Mouse (Mus musculus): ENCODE data around the gene Runx3. TPM values are rescaled to one million over a fixed set of nuclear protein-coding genes. Genes with fewer than 3 reads are reported as not detected.

Runx3 gene
- polyA plus RNA-seq, 1 experiment from 2014 or later: not detected

DNA sequence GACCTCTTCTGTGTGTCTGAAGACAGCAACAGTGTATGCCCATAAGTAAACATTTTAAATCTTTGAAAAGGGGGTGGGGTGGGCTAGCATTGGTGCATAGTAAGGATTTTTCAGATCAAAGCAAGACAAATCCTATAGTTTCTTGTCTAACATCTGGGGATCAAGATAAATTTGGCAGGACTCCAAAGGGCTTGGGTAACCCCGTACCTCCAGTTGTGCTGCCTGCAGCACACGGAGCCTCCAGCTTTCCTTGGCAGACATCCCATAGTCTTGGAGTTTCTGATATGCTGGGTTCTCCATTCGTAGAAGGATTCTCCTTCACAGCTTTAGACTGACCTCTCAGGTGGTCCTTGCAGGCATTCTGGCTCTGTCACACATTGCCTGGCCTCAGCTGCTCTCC is 27.6 kb upstream of the Runx3 start:
- no peaks in the 10 kb centered on the region for H3K9me3 ChIP-seq
- H3K4me2 ChIP-seq (replicated peaks): no peak overlapping the region
- ATAC-seq: no peak
- 84% methylated on average over 3 of the region's 3 CpGs for WGBS
- no peaks in the 10 kb centered on the region for H3K36me3 ChIP-seq
- no peaks in the 10 kb centered on the region for H3K27me3 ChIP-seq
- H3K9ac ChIP-seq (replicated peaks): no peak overlapping the region
- H3K4me1 ChIP-seq (replicated peaks): no peaks in the 10 kb centered on the region
- no peak overlapping the region for H3K4me3 ChIP-seq (replicated peaks)
- H3K27ac ChIP-seq: no peak overlapping the region

DNA sequence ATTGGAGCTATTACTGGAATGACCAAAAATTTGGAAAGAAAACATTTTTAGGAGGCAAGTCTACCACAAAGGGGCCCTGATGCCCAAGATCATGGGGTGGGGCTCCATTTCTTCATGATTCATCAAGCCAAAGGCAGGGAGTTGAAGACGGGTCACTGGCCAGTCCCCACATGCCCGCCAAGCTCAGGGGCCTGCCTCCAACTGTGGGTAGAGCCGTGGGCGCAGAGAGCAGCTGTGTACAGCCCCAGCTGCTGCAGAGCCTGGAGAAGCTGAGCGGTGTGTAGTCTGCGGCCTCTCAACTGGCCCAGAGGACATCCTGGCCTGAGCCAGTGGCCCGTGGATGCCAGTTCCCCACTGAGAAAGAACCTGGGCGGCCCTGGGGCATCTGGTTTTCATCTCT is 24.8 kb upstream of the Runx3 start:
- Histone ChIP-seq H3K36me3 (no peaks in the 10 kb centered on the region), H3K27ac (no peak overlapping the region), H3K4me2 (replicated peaks) (no peak overlapping the region), H3K9ac (replicated peaks) (no peak overlapping the region), H3K9me3 (no peaks in the 10 kb centered on the region), H3K4me3 (replicated peaks) (no peak overlapping the region), H3K4me1 (replicated peaks) (no peaks in the 10 kb centered on the region), H3K27me3 (no peaks in the 10 kb centered on the region)
- no peak for ATAC-seq
- 79% methylated on average over 8 of the region's 8 CpGs for WGBS

DNA sequence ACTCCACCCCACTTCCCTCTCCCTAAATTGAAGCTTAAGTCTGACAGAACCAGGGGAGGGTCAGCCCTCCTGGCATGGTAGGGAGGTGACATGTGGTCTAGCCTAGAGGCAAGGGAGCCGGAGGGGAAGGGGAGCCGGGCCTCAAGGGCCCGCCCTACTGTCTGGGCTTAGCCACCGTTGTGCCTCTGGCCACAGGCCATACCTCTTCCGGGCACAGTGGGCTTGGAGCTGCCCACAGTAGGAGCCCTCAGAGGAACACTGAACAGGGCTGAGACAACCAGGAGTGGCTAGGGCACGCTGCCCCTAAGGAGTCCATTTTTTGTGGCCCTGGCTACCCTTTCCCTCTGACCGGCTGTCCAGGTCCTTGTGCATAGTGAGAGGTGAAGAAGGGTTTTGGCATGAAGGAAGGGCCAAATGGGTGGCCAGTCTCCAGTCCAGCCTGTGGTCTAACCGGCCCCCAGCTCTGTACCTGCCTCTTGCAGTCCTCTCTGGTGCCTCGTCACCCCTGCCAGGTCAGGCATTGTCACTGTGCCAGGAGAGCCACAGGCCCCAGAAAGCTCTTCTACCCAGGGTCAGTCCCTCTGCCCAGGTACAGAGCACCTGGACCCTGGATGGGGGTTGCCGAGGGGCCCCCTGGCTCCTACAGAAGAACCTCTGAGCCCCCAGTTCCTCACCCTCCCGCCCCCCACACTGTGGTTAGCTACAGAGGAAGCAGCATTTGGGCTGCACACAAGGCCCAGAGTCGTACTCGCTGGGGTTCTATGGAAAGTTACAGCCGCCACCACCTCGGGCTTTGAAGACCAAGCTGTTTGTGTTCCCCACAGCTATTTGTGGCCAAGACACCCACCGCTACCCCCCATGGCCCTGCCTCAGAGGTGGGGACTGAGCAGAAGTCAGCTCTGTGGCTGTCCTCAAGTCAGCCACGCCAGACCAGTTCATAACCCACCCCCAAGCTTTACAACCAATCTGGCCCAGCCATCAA is 22.3 kb upstream of the Runx3 start:
- H3K4me2 ChIP-seq (replicated peaks): no peak overlapping the region
- WGBS: 92% methylated on average over 17 of the region's 17 CpGs

DNA sequence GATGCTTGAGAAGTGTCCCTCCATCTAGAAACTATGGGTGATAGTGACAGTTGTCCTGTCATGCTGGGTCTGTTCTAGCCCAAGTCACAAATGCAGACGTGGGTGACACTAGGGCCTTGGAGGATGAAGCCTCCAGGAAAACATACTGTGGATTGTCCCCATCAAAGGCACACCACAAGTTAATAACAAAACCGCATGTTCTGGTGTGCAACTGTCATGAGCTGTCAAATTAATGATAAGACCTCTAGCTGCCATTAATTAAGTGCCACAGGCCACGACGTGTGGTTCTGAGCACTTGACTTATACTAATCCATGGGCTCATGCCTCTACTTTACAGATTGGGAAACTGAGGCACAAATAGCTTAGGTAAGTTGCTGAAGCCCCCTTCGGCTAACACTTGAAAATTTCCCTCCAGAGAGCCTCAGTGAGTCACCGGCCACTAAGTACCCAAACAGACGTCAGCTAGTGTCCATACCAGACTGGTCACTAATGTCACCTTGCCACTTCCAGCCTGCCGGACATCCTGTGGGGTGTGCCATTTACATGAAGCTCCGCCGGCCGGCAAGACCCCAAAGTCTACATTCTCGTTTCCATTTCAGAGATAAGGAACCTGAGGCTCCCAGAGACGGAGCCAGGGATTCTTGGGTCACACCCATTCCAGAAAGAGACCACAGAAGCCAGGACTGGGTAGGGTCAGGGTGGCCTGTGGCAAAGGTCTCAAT is 18.3 kb upstream of the Runx3 start:
- Histone ChIP-seq H3K4me3 (replicated peaks) (no peak overlapping the region), H3K9ac (replicated peaks) (no peak overlapping the region), H3K27ac (no peak overlapping the region), H3K4me2 (replicated peaks) (no peak overlapping the region), H3K27me3 (no peaks in the 10 kb centered on the region), H3K36me3 (no peaks in the 10 kb centered on the region), H3K9me3 (no peaks in the 10 kb centered on the region), H3K4me1 (replicated peaks) (no peaks in the 10 kb centered on the region)
- WGBS: 82% methylated on average over 13 of the region's 13 CpGs
- no peak for ATAC-seq

More for the DNA sequence above, 22.3 kb upstream of the Runx3 start:
- no peak for ATAC-seq
- Histone ChIP-seq H3K27me3 (no peaks in the 10 kb centered on the region), H3K9me3 (no peaks in the 10 kb centered on the region), H3K36me3 (no peaks in the 10 kb centered on the region), H3K9ac (replicated peaks) (no peak overlapping the region), H3K27ac (no peak overlapping the region), H3K4me3 (replicated peaks) (no peak overlapping the region), H3K4me1 (replicated peaks) (no peaks in the 10 kb centered on the region)

GRCm38 (mm10) chr4:135102761-135103160 is 17.7 kb upstream of the Runx3 start:
- no peaks in the 10 kb centered on the region for H3K27me3 ChIP-seq
- H3K36me3 ChIP-seq: no peaks in the 10 kb centered on the region
- H3K4me1 ChIP-seq (replicated peaks): no peaks in the 10 kb centered on the region
- ATAC-seq: no peak
- H3K9ac ChIP-seq (replicated peaks): no peak overlapping the region
- H3K9me3 ChIP-seq: no peaks in the 10 kb centered on the region
- no peak overlapping the region for H3K27ac ChIP-seq
- 58% methylated on average over 4 of the region's 4 CpGs for WGBS
- no peak overlapping the region for H3K4me3 ChIP-seq (replicated peaks)
- H3K4me2 ChIP-seq (replicated peaks): no peak overlapping the region

GRCm38 (mm10) chr4:135103800-135104199 is 16.7 kb upstream of the Runx3 start:
- Histone ChIP-seq H3K36me3 (no peaks in the 10 kb centered on the region), H3K27ac (no peak overlapping the region), H3K4me3 (replicated peaks) (no peak overlapping the region), H3K9ac (replicated peaks) (no peak overlapping the region), H3K4me1 (replicated peaks) (no peaks in the 10 kb centered on the region), H3K9me3 (no peaks in the 10 kb centered on the region), H3K4me2 (replicated peaks) (no peak overlapping the region), H3K27me3 (no peaks in the 10 kb centered on the region)
- ATAC-seq: no peak
- WGBS: 78% methylated on average over 5 of the region's 5 CpGs

- Histone ChIP-seq H3K9ac (replicated peaks) (no peak overlapping the region), H3K27me3 (no peaks in the 10 kb centered on the region), H3K4me3 (replicated peaks) (no peak overlapping the region), H3K4me2 (replicated peaks) (no peak overlapping the region), H3K9me3 (0 out of 2 replicates have a peak, but pooled peaks cover 2% of the 10 kb centered on the region), H3K4me1 (replicated peaks) (no peaks in the 10 kb centered on the region), H3K36me3 (no peaks in the 10 kb centered on the region), H3K27ac (no peak overlapping the region)
- 66% methylated on average over 4 of the region's 4 CpGs for WGBS
- ATAC-seq: no peak
These were observed 13.5 kb upstream of the Runx3 start for GRCm38 (mm10) chr4:135106968-135107367.

DNA sequence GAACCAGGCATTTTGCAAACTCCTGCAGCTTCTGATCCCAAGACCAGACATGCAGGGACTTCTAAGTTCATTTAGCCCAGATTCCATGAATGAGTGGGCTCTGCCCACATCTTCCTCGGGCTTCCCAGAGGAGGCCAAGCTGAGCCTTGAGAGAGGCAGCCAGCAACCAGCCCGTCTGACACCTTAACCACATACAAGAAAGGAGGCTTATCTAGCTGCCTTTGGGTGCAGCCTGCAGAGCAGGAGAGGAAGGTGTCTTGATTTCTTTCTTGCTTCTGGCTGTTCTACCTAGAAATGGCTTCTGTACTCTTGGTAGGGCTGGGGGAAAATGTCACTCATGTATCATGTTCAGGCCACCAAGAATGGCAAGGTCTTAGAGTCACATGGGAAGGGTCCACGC is 11.8 kb upstream of the Runx3 start:
- no peaks in the 10 kb centered on the region for H3K27me3 ChIP-seq
- no peak for ATAC-seq
- H3K9ac ChIP-seq (replicated peaks): no peak overlapping the region
- no peak overlapping the region for H3K27ac ChIP-seq
- 78% methylated on average over 3 of the region's 3 CpGs for WGBS
- H3K36me3 ChIP-seq: no peaks in the 10 kb centered on the region
- no peak overlapping the region for H3K4me3 ChIP-seq (replicated peaks)
- H3K4me2 ChIP-seq (replicated peaks): no peak overlapping the region
- 0 out of 2 replicates have a peak, but pooled peaks cover 9% of the 10 kb centered on the region for H3K9me3 ChIP-seq
- H3K4me1 ChIP-seq (replicated peaks): no peaks in the 10 kb centered on the region

GRCm38 (mm10) chr4:135113656-135114055 is 6.8 kb upstream of the Runx3 start:
- no peaks in the 10 kb centered on the region for H3K36me3 ChIP-seq
- 0 out of 2 replicates have a peak, but pooled peaks cover 3% of the 10 kb centered on the region for H3K4me1 ChIP-seq (replicated peaks)
- WGBS: 87% methylated on average over 8 of the region's 8 CpGs
- ATAC-seq: no peak
- H3K4me3 ChIP-seq (replicated peaks): no peak overlapping the region
- H3K9me3 ChIP-seq: 0 out of 2 replicates have a peak, but pooled peaks cover 9% of the 10 kb centered on the region
- no peak overlapping the region for H3K27ac ChIP-seq
- peaks cover 3% of the 10 kb centered on the region; the same call in 1 of the 2 replicates for H3K27me3 ChIP-seq
- H3K9ac ChIP-seq (replicated peaks): no peak overlapping the region
- no peak overlapping the region for H3K4me2 ChIP-seq (replicated peaks)

- H3K36me3 ChIP-seq: no peaks in the 10 kb centered on the region
- no peak for ATAC-seq
- H3K9me3 ChIP-seq: 0 out of 2 replicates have a peak, but pooled peaks cover 9% of the 10 kb centered on the region
- peaks cover 3% of the 10 kb centered on the region; the same call in 1 of the 2 replicates for H3K27me3 ChIP-seq
- H3K27ac ChIP-seq: no peak overlapping the region
- H3K9ac ChIP-seq (replicated peaks): no peak overlapping the region
- H3K4me3 ChIP-seq (replicated peaks): no peak overlapping the region
- no peak overlapping the region for H3K4me2 ChIP-seq (replicated peaks)
- H3K4me1 ChIP-seq (replicated peaks): 0 out of 2 replicates have a peak, but pooled peaks cover 3% of the 10 kb centered on the region
- 84% methylated on average over 10 of the region's 10 CpGs for WGBS
These were observed 6.2 kb upstream of the Runx3 start for GRCm38 (mm10) chr4:135114301-135114700.

DNA sequence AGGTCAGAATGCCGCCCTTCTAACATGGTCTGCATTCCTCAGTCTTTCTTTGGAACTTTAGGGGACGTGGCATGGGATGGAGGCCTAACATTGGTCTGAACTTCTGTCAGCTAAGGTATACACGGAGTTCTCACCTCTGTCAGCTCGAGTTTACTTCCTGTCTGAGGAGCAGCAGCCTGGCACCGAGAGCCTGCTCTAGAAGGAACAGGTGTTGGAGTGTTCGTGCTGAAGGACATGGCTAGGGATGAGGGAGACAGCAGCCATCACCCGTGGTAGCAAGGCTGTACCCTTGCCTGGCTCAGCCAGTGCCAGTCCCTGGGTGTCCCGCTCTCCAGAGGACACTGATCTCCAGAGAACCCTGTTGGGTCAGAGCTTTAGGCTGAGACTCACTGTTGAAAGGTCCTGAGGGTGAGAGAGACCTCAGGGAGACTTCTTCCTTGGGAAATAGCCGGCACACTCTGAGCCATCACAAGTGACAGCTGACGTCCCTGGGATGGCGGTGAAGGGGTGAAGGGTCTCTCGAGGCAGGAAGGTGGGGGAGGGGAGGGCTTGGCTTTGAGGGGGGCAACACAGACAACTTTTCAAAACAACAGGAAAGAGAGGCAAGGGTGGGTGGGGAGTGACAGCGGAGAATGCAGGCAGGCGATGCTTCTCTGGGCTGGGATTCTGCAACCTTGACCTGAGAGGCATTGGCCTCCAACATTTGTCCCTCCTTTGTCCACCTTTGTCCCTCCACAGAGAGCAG is 4.9 kb upstream of the Runx3 start:
- Histone ChIP-seq H3K9me3 (0 out of 2 replicates have a peak, but pooled peaks cover 9% of the 10 kb centered on the region), H3K4me3 (replicated peaks) (no peak overlapping the region), H3K27ac (no peak overlapping the region), H3K27me3 (peaks cover 3% of the 10 kb centered on the region; the same call in 1 of the 2 replicates), H3K4me2 (replicated peaks) (no peak overlapping the region), H3K4me1 (replicated peaks) (0 out of 2 replicates have a peak, but pooled peaks cover 3% of the 10 kb centered on the region), H3K36me3 (no peaks in the 10 kb centered on the region), H3K9ac (replicated peaks) (no peak overlapping the region)
- WGBS: 59% methylated on average over 14 of the region's 14 CpGs
- no peak for ATAC-seq

All from midbrain, embryonic 13.5 days (tissue).